Mouse (Mus musculus): ENCODE data around the gene Stk24.

DNA sequence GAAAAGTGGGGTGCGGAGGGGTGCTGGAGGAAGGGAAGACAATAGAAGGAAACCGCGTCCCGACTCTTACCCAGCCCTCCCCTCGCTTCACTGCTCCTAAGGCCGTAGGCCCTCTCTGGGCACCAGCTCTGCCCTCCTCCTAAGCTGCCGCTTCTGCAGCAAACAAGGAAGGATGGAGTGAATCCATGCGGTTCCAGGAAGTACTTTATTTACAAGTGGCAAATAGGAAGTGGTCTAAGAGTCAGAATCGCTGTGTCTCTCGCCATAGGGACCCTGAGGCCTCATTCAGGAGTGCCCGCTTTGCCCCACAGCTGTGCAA is at the start of gene Stk24:
- TF ChIP-seq CTCF (conservative IDR thresholded peaks at IDR 0.05; ENCODE audit: low read length), result no peak
- no peak for TF ChIP-seq POU5F1 (IDR thresholded peaks at IDR 0.05; ENCODE audit: borderline replicate concordance, low read length)
